Mouse (Mus musculus) kidney, embryonic 16.5 days (tissue): ENCODE data around the gene Hist1h3g. TPM values are rescaled to one million over a fixed set of nuclear protein-coding genes. Genes with fewer than 3 reads are reported as not detected.
"Not testable (repeated sequence)": the region's sequence is repeated elsewhere in the genome, so short reads cannot be mapped to it uniquely, and the experiment has no call there.

Experiments
- ATAC-seq: fragments of 200-750 bp; cut with Nextera tagmentation; 2 replicates; pipeline ENCODE4 v1.8.0; 2017; ENCODE audit warnings: moderate TSS enrichment; ENCODE audit not compliant: low FRiP score, low TSS enrichment
- H3K27ac ChIP-seq: fragments of 300-500 bp; sonication (generic); 2 replicates; pipeline ENCODE4 v1.5.1; 2014; ENCODE audit warnings: low read length
- H3K27me3 ChIP-seq: fragments of 300-500 bp; sonication (generic); 2 replicates; pipeline ENCODE4 v1.6.1; 2014; ENCODE audit warnings: low read length, control low read depth, mixed read lengths; ENCODE audit not compliant: insufficient read depth
- H3K36me3 ChIP-seq: fragments of 300-500 bp; sonication (generic); 2 replicates; pipeline ENCODE4 v1.6.1; 2014; ENCODE audit warnings: low read length, control low read depth, mixed read lengths; ENCODE audit not compliant: insufficient read depth
- H3K4me1 ChIP-seq: fragments of 300-500 bp; sonication (generic); 2 replicates; pipeline ENCODE4 v1.6.1; 2014; ENCODE audit warnings: low read length, control low read depth, mixed read lengths; ENCODE audit not compliant: insufficient read depth
- H3K4me2 ChIP-seq: fragments of 300-500 bp; sonication (generic); replicated peaks from 2 replicates; pipeline ENCODE4 v1.6.1; 2014; ENCODE audit warnings: low read depth, low read length
- H3K4me3 ChIP-seq: fragments of 300-500 bp; sonication (generic); 2 replicates; pipeline ENCODE4 v1.5.1; 2014; ENCODE audit warnings: mild to moderate bottlenecking, low read length
- H3K9ac ChIP-seq: fragments of 300-500 bp; sonication (generic); replicated peaks from 2 replicates; pipeline ENCODE4 v1.6.1; 2014; ENCODE audit warnings: low read length
- H3K9me3 ChIP-seq: fragments of 300-500 bp; sonication (generic); 2 replicates; pipeline ENCODE4 v1.6.1; 2016; ENCODE audit warnings: low read length, control low read depth
- WGBS: fragments of 180-500 bp; shearing (Covaris S2); extraction: QIAGEN DNeasy Blood & Tissue Kit; methylation state at CpG from one replicate; pipeline ENCODE4 v1.1.7; 2014; 5-methylcytosine and 5-hydroxymethylcytosine counted together
- polyA plus RNA-seq: library from polyadenylated mRNA; unstranded; fragments of >200 nt; fragmentation: Nextera tagmentation; extraction: Ambion mirVana; gene quantifications from 2 replicates; pipeline ENCODE4 v1.2.1, GENCODE M21; 2015

The Hist1h3g gene
- polyA plus RNA-seq, 1 experiment from 2014 or later, result 6.0 TPM

GRCm38 (mm10) chr13:23552962-23553361 lies 17.7 kb downstream of the Hist1h3g start, which contains the start of gene Hist1h1d:
Gene Hist1h1d, plus strand, starts transcription at chr13:23553262.
- Histone ChIP-seq H3K4me1 (peaks cover 18% of the 10 kb centered on the region), H3K36me3 (no peaks in the 10 kb centered on the region), H3K4me3 (no peak within 1 kb of the TSS), H3K9me3 (no peaks in the 10 kb centered on the region), H3K4me2 (peak within 1 kb of the TSS; percentile 68), H3K9ac (no peak within 1 kb of the TSS; the same call in 1 of the 2 replicates), H3K27ac (peak within 1 kb of the TSS; percentile 99), H3K27me3 (no peaks in the 10 kb centered on the region)
- ATAC-seq, result no peak

GRCm38 (mm10) chr13:23554393-23554792 lies 19.2 kb downstream of the Hist1h3g start:
- peak overlapping the region; percentile 52 for H3K4me3 ChIP-seq
- ATAC-seq, result no peak
- no peaks in the 10 kb centered on the region for H3K36me3 ChIP-seq
- no peaks in the 10 kb centered on the region for H3K27me3 ChIP-seq
- peaks cover 18% of the 10 kb centered on the region for H3K4me1 ChIP-seq
- H3K9ac ChIP-seq, result peak overlapping the region; percentile 74
- H3K4me2 ChIP-seq, result peak overlapping the region; percentile 60
- WGBS, result 19% methylated on average over 9 of the region's 9 CpGs
- H3K9me3 ChIP-seq, result no peaks in the 10 kb centered on the region
- peak overlapping the region; percentile 99 for H3K27ac ChIP-seq

- H3K4me2 ChIP-seq, result peak overlapping the region; percentile 60
- H3K27ac ChIP-seq, result peak overlapping the region; percentile 99
- H3K27me3 ChIP-seq, result no peaks in the 10 kb centered on the region
- peak overlapping the region; percentile 52 for H3K4me3 ChIP-seq
- H3K36me3 ChIP-seq, result no peaks in the 10 kb centered on the region
- under 1% methylated on average over 45 of the region's 54 CpGs for WGBS
- H3K9me3 ChIP-seq, result no peaks in the 10 kb centered on the region
- peak; percentile 91 for ATAC-seq
- peaks cover 18% of the 10 kb centered on the region for H3K4me1 ChIP-seq
- H3K9ac ChIP-seq, result peak overlapping the region; percentile 74
These were observed 20.0 kb downstream of the Hist1h3g start for GRCm38 (mm10) chr13:23554925-23555838.

- H3K4me2 ChIP-seq, result peak overlapping the region; percentile 60
- under 1% methylated on average over 18 of the region's 18 CpGs for WGBS
These were observed 20.7 kb downstream of the Hist1h3g start for GRCm38 (mm10) chr13:23555839-23556416.

GRCm38 (mm10) chr13:23556906-23557305 lies 21.7 kb downstream of the Hist1h3g start:
- H3K36me3 ChIP-seq, result no peaks in the 10 kb centered on the region
- no peaks in the 10 kb centered on the region for H3K9me3 ChIP-seq
- peak overlapping the region; percentile 46; the same call in 1 of the 2 replicates for H3K9ac ChIP-seq
- peak overlapping the region; percentile 5; the same call in 1 of the 2 replicates for H3K4me3 ChIP-seq
- H3K27me3 ChIP-seq, result no peaks in the 10 kb centered on the region
- no peak for ATAC-seq
- H3K27ac ChIP-seq, result peak overlapping the region; percentile 76
- WGBS, result 72% methylated on average over 3 of the region's 3 CpGs
- H3K4me1 ChIP-seq, result peaks cover 12% of the 10 kb centered on the region
- H3K4me2 ChIP-seq, result peak overlapping the region; percentile 60

More at GRCm38 (mm10) chr13:23555839-23556416, 20.7 kb downstream of the Hist1h3g start:
- Histone ChIP-seq H3K4me3 (peak overlapping the region; percentile 52), H3K27me3 (no peaks in the 10 kb centered on the region), H3K27ac (peak overlapping the region; percentile 99), H3K9me3 (no peaks in the 10 kb centered on the region), H3K4me1 (peaks cover 13% of the 10 kb centered on the region), H3K36me3 (no peaks in the 10 kb centered on the region), H3K9ac (peak overlapping the region; percentile 74)
- peak; percentile 89 for ATAC-seq

GRCm38 (mm10) chr13:23560699-23561098 lies 25.5 kb downstream of the Hist1h3g start:
- not testable (repeated sequence) for H3K9me3 ChIP-seq, H3K4me1 ChIP-seq, H3K36me3 ChIP-seq, H3K9ac ChIP-seq, H3K27me3 ChIP-seq, ATAC-seq, H3K4me3 ChIP-seq
- Histone ChIP-seq H3K27ac (peak overlapping the region; percentile 43; the same call in 1 of the 2 replicates), H3K4me2 (0 out of 2 replicates have a peak overlapping the region, but pooled peaks have one; percentile 23)
- 4% methylated on average over 2 of the region's 2 CpGs for WGBS

GRCm38 (mm10) chr13:23561531-23561882 lies 26.3 kb downstream of the Hist1h3g start:
- H3K4me3 ChIP-seq, result peak overlapping the region; percentile 47
- H3K36me3 ChIP-seq, H3K27me3 ChIP-seq, H3K9ac ChIP-seq, ATAC-seq, H3K9me3 ChIP-seq, H3K4me1 ChIP-seq: not testable (repeated sequence)
- peak overlapping the region; percentile 77 for H3K4me2 ChIP-seq
- H3K27ac ChIP-seq, result peak overlapping the region; percentile 100
- 0% methylated on average over 2 of the region's 5 CpGs for WGBS

GRCm38 (mm10) chr13:23561883-23562659 lies 26.8 kb downstream of the Hist1h3g start, which contains the start of gene Hist1h3e:
Gene Hist1h3e, minus strand, starts transcription at chr13:23562369.
- WGBS, result 1% methylated on average over 55 of the region's 67 CpGs
- ATAC-seq, result peak; percentile 95
- not testable (repeated sequence) for H3K36me3 ChIP-seq, H3K4me1 ChIP-seq, H3K27me3 ChIP-seq, H3K9me3 ChIP-seq
- Histone ChIP-seq H3K4me2 (peak within 1 kb of the TSS; percentile 77), H3K9ac (peak within 1 kb of the TSS; percentile 74), H3K27ac (peak within 1 kb of the TSS; percentile 100), H3K4me3 (peak within 1 kb of the TSS; percentile 47)

GRCm38 (mm10) chr13:23562699-23563462 lies 27.7 kb downstream of the Hist1h3g start:
- Histone ChIP-seq H3K9ac (peak overlapping the region; percentile 74), H3K27ac (peak overlapping the region; percentile 100), H3K4me1 (no peaks in the 10 kb centered on the region; the same call in 1 of the 2 replicates), H3K9me3 (no peaks in the 10 kb centered on the region), H3K36me3 (no peaks in the 10 kb centered on the region), H3K27me3 (no peaks in the 10 kb centered on the region), H3K4me2 (peak overlapping the region; percentile 77), H3K4me3 (peak overlapping the region; percentile 37)
- ATAC-seq, result peak; percentile 64
- WGBS, result 3% methylated on average over 18 of the region's 18 CpGs
